Mouse (Mus musculus) neutrophil, adult 59 days (primary cell): ENCODE data around the gene Ptbp1. TPM values are rescaled to one million over a fixed set of nuclear protein-coding genes. Genes with fewer than 3 reads are reported as not detected.

ENCODE experiments used
- total RNA-seq, 2 experiments: library from RNA; stranded (reverse); gene quantifications; 1 replicate in 1 of 2; 2 replicates in 1 of 2; pipeline ENCODE4 v1.2.4; 2023

Gene Ptbp1
- 100 to 1,000 TPM; 267 to 286 TPM for total RNA-seq

DNA sequence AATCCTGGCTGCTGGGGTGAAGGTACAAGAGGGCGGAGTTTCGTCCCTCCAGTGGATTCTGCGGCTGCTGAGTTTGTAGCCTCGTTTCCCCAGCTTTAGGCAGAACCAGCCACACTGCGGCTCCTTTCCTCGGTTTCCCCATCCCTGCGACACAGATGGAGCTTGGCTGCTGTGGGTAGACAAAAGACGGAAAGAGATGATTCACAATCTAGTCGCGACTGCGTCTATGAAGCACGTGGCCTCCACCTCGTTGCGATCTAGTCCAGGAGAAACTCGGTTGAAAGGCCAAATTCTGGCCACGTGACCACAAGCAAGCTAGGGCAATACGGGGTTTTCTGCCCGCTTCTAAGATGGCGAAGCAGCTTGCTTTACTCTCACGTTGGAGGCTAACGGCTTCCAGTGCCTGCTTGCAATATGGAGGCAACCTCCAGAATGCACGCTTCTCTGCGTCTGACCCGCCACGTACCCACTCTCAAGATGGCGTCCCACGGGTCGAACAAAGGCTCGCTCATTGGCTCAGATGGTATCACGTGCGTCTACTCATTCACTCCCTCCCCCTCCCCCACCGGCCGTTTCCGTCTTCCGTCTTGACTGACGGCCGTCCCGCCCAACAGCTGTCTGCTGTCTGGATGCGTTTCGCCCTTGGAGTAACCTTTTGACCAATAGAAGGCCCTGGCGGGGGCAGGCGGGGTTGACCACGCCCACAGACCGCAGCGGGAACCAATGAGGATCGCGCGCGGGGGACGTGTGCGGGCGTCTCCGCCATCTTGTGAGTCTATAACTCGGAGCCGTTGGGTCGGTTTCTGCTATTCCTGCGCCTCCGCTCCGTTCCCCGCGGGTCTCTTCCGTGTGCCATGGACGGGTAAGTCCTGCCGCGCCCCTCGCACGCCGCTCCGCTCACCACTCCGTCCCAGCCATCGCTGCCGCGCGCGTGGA is at the start of gene Ptbp1:
TSS of gene Ptbp1 (plus strand) at position 568 of the 936 bp plus-strand sequence.

GRCm38 (mm10) chr10:79820782-79821181 is 33.4 kb upstream of the Ptbp1 start, which contains the start of gene Misp:
Gene Misp, plus strand, starts transcription at chr10:79820989.

GRCm38 (mm10) chr10:79874290-79874862 is 20.1 kb downstream of the Ptbp1 start, which contains the start of the genes Prtn3 and Plppr3:
Gene Prtn3, plus strand, starts transcription at chr10:79874476.
Gene Plppr3, minus strand, starts transcription at chr10:79874634.

GRCm38 (mm10) chr10:79886054-79886453 is 31.8 kb downstream of the Ptbp1 start, which contains the start of gene Elane:
Gene Elane, plus strand, starts transcription at chr10:79886247.

GRCm38 (mm10) chr10:79890670-79891069 is 36.4 kb downstream of the Ptbp1 start, which contains the start of gene Cfd:
Gene Cfd, plus strand, starts transcription at chr10:79890853.

GRCm38 (mm10) chr10:79908167-79909091 is 54.2 kb downstream of the Ptbp1 start, which contains the start of gene Med16:
Gene Med16, minus strand, starts transcription at chr10:79908923.

DNA sequence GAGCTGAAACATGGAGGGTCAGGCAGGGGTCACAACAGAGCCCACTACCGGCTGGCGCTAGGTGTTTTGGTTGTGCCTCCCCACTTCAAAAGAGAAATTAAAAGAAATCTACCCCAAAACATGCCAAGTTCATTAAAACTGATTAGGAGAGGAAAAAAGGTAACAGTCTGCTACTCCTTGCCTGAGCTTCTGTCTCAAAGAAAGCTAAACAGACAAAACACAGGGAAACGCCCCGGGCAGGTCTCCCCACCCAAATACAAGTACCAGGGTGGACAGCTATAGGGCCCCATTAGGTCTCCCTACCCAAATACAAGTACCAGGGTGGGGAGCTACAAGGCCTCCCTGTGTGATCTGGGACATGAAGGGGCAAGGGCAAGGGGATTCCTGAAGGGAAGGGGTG is 56.3 kb downstream of the Ptbp1 start, which contains the start of gene Gm26602:
TSS of gene Gm26602 (plus strand) at position 301 of the 400 bp plus-strand sequence.

Other genes with a start within 250 kb of the Ptbp1 start
- gene C2cd4c, start 240.4 kb upstream of the Ptbp1 start, total RNA-seq: not detected
- gene Shc2, start 216.5 kb upstream of the Ptbp1 start, total RNA-seq: not detected
- gene Odf3l2, start 208.7 kb upstream of the Ptbp1 start, total RNA-seq: not detected
- gene Madcam1, start 189.9 kb upstream of the Ptbp1 start, total RNA-seq: not detected
- gene Tpgs1, start 185.1 kb upstream of the Ptbp1 start, total RNA-seq: 10 to 100 TPM; 20.1 to 26.2 TPM
- gene Cdc34, start 172.2 kb upstream of the Ptbp1 start, total RNA-seq: 10 to 100 TPM; 66.7 to 77.6 TPM
- gene Gzmm, start 165.4 kb upstream of the Ptbp1 start, total RNA-seq: 1 to 10 TPM; 1.1 to 1.2 TPM
- 100 to 1,000 TPM; 117 to 123 TPM for gene Bsg, start 149.9 kb upstream of the Ptbp1 start, total RNA-seq
- gene Hcn2, start 137.8 kb upstream of the Ptbp1 start, total RNA-seq: under 1 TPM; 0.11 to 0.18 TPM
- 10 to 100 TPM; 13.7 to 15.0 TPM for gene Polrmt, start 107.8 kb upstream of the Ptbp1 start, total RNA-seq
- not detected for gene Fgf22, start 99.4 kb upstream of the Ptbp1 start, total RNA-seq
- 10 to 100 TPM; 25.1 to 26.7 TPM for gene Rnf126, start 87.5 kb upstream of the Ptbp1 start, total RNA-seq
- gene Fstl3, start 77.2 kb upstream of the Ptbp1 start, total RNA-seq: 1 to 10 TPM; 4.5 to 5.9 TPM
- 10 to 100 TPM; 13.6 to 18.0 TPM for gene Prss57, start 63.5 kb upstream of the Ptbp1 start, total RNA-seq
- gene Palm, start 60.9 kb upstream of the Ptbp1 start, total RNA-seq: 100 to 1,000 TPM; 124 to 129 TPM
- under 1 TPM; 0.46 to 0.51 TPM for gene Misp, start 33.4 kb upstream of the Ptbp1 start, total RNA-seq
- 100 to 1,000 TPM; 466 to 531 TPM for gene Prtn3, start 20.0 kb downstream of the Ptbp1 start, total RNA-seq
- gene Plppr3, start 20.2 kb downstream of the Ptbp1 start, total RNA-seq: 10 to 100 TPM; 20.7 to 23.9 TPM
- 100 to 1,000 TPM; 527 to 568 TPM for gene Elane, start 31.8 kb downstream of the Ptbp1 start, total RNA-seq
- not detected for gene Cfd, start 36.4 kb downstream of the Ptbp1 start, total RNA-seq
- gene Med16, start 54.5 kb downstream of the Ptbp1 start, total RNA-seq: 10 to 100 TPM; 32.8 to 40.7 TPM
- gene Gm26602, start 56.4 kb downstream of the Ptbp1 start, total RNA-seq: not detected
- gene Kiss1r, start 62.5 kb downstream of the Ptbp1 start, total RNA-seq: 1 to 10 TPM; 5.0 to 5.4 TPM
- gene R3hdm4, start 66.8 kb downstream of the Ptbp1 start, total RNA-seq: 100 to 1,000 TPM; 488 to 566 TPM
- gene Arid3a, start 72.6 kb downstream of the Ptbp1 start, total RNA-seq: 100 to 1,000 TPM; 187 to 197 TPM
- gene Wdr18, start 105.7 kb downstream of the Ptbp1 start, total RNA-seq: 10 to 100 TPM in 1 of 2 experiments, 1 to 10 TPM in 1; 9.9 to 13.2 TPM
- gene Grin3b, start 116.3 kb downstream of the Ptbp1 start, total RNA-seq: under 1 TPM in 1 of 2 experiments, not detected in 1; 0.26 TPM
- 10 to 100 TPM; 68.0 to 69.4 TPM for gene Tmem259, start 129.9 kb downstream of the Ptbp1 start, total RNA-seq
- gene Cnn2, start 134.2 kb downstream of the Ptbp1 start, total RNA-seq: 100 to 1,000 TPM; 543 to 593 TPM
- 100 to 1,000 TPM; 110 to 111 TPM for gene Abca7, start 142.1 kb downstream of the Ptbp1 start, total RNA-seq
- 100 to 1,000 TPM; 428 to 464 TPM for gene Arhgap45, start 162.2 kb downstream of the Ptbp1 start, total RNA-seq
- 10 to 100 TPM; 34.8 to 48.1 TPM for gene Polr2e, start 185.4 kb downstream of the Ptbp1 start, total RNA-seq
- 100 to 1,000 TPM; 269 to 306 TPM for gene Gpx4, start 192.7 kb downstream of the Ptbp1 start, total RNA-seq